Mouse (Mus musculus): ENCODE data around the gene Tbc1d16.

DNA sequence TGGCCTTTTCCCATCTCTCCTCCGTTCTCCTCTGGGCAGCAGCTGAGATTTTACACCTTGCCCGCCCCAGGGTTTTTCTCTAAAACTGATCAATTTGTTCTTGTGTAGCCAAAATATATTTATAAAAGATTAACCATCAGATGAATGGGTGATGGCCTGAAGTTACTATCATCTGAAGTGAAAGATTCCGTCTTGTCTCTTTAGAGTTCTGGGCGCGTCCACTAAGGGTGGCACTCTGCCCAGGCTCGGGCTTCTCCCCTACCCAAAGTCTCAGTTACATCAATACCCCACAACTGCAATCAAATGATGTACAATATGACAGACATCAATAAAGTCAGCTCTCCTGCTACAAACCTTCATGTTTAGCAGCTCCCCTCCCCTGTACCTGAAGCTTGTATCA is 3.4 kb downstream of the Tbc1d16 start:
- TF ChIP-seq CTCF (IDR thresholded peaks at IDR 0.05; ENCODE audit: borderline replicate concordance, extremely low read depth, insufficient read depth, insufficient read length) = no peak
- no peak for TF ChIP-seq POLR2A (IDR thresholded peaks at IDR 0.05; ENCODE audit: borderline replicate concordance, extremely low read depth, insufficient read depth, insufficient read length, poor library complexity, severe bottlenecking)
